Mouse (Mus musculus) midbrain, postnatal 0 days (tissue): ENCODE measurements around the gene Pdia6. TPM values are rescaled to one million over a fixed set of nuclear protein-coding genes. Genes with fewer than 3 reads are reported as not detected.

Experiments
- ATAC-seq: fragments of 200-750 bp; cut with Nextera tagmentation; 2 replicates; pipeline ENCODE4 v1.8.0; 2017; ENCODE audit warnings: moderate number of reproducible peaks, mild to moderate bottlenecking, moderate TSS enrichment, moderate library complexity; ENCODE audit not compliant: low FRiP score
- DNase-seq: peaks from one replicate; pipeline ENCODE4 v3.0.0-alpha.2; 2015; ENCODE audit warnings: low spot score
- H3K27ac ChIP-seq: fragments of 300-500 bp; sonication (generic); 2 replicates; pipeline ENCODE4 v1.5.1; 2014; ENCODE audit warnings: low read depth, mild to moderate bottlenecking, low read length, mixed read lengths
- H3K27me3 ChIP-seq: fragments of 300-500 bp; sonication (generic); 2 replicates; pipeline ENCODE4 v1.6.1; 2014; ENCODE audit warnings: low read length, control low read depth, mixed read lengths; ENCODE audit not compliant: insufficient read depth
- H3K36me3 ChIP-seq: fragments of 300-500 bp; sonication (generic); 2 replicates; pipeline ENCODE4 v1.6.1; 2014; ENCODE audit warnings: low read length, control low read depth, mixed read lengths; ENCODE audit not compliant: insufficient read depth
- H3K4me1 ChIP-seq: fragments of 300-500 bp; sonication (generic); 2 replicates; pipeline ENCODE4 v1.6.1; 2014; ENCODE audit warnings: mild to moderate bottlenecking, control low read depth, antibody characterized with exemption, low read length, mixed read lengths; ENCODE audit not compliant: insufficient read depth
- H3K4me2 ChIP-seq: fragments of 300-500 bp; sonication (generic); 2 replicates; pipeline ENCODE4 v1.6.1; 2014; ENCODE audit warnings: low read depth, mild to moderate bottlenecking, low read length, mixed read lengths; ENCODE audit not compliant: poor library complexity, severe bottlenecking
- H3K4me3 ChIP-seq: fragments of 300-500 bp; sonication (generic); 2 replicates; pipeline ENCODE4 v1.5.1; 2014; ENCODE audit warnings: low read depth, mild to moderate bottlenecking, low read length, moderate library complexity
- H3K9ac ChIP-seq: fragments of 300-500 bp; sonication (generic); replicated peaks from 2 replicates; pipeline ENCODE4 v1.6.1; 2014; ENCODE audit warnings: mild to moderate bottlenecking, low read length, moderate library complexity, mixed read lengths; ENCODE audit not compliant: poor library complexity, severe bottlenecking
- H3K9me3 ChIP-seq: fragments of 300-500 bp; sonication (generic); 2 replicates; pipeline ENCODE4 v1.6.1; 2016; ENCODE audit warnings: low read length, control low read depth
- CTCF ChIP-seq: IDR thresholded peaks from 2 replicates; pipeline ENCODE4 v1.5.1; 2016; ENCODE audit warnings: antibody characterized with exemption, mild to moderate bottlenecking
- WGBS: fragments of 180-500 bp; shearing (Covaris S2); extraction: QIAGEN DNeasy Blood & Tissue Kit; methylation state at CpG from one replicate; pipeline ENCODE4 v1.1.7; 2014; 5-methylcytosine and 5-hydroxymethylcytosine counted together
- polyA plus RNA-seq: library from polyadenylated mRNA; unstranded; fragments of >200 nt; fragmentation: Nextera tagmentation; extraction: Ambion mirVana; gene quantifications from 2 replicates; pipeline ENCODE4 v1.2.1, GENCODE M21; 2015
- total RNA-seq: library from RNA; depleted of rRNA; stranded (reverse); fragments of >200 nt; gene quantifications from 2 replicates; pipeline ENCODE4 v1.2.3, GENCODE M21; 2014

The Pdia6 gene
- total and polyA plus RNA-seq, 2 experiments from 2014 or later = 85.4 to 184 TPM

- no peak overlapping the region for H3K4me3 ChIP-seq
- 82% methylated on average over 2 of the region's 2 CpGs for WGBS
- no peak for DNase-seq
- TF ChIP-seq CTCF = no peak
- H3K9me3 ChIP-seq = no peaks in the 10 kb centered on the region
- H3K36me3 ChIP-seq = peaks cover 6% of the 10 kb centered on the region
- H3K9ac ChIP-seq = no peak overlapping the region
- H3K27me3 ChIP-seq = no peaks in the 10 kb centered on the region
- H3K4me1 ChIP-seq = no peaks in the 10 kb centered on the region
- no peak for ATAC-seq
- no peak overlapping the region for H3K27ac ChIP-seq
- no peak overlapping the region for H3K4me2 ChIP-seq
These were observed 23.6 kb downstream of the Pdia6 start for GRCm38 (mm10) chr12:17289913-17290312.

DNA sequence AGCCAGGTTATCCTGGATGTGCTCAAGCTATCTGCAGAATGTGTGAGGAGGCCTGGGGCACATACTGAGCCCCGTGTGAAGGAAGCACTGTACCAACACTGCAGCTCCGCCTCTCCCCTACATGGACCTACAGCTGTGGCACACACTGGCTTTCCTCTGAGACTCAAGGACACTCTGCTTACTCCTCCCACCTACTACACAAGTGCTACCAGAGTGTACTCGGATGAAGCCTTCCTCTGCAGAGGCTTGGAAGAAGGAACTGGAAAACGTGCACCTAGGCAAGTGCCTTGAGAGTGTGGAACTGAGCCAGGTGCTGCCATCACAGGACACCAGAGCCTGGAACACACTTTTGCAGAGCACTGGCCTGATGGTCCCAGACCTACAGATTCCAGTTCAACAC lies 24.2 kb downstream of the Pdia6 start:
- H3K27ac ChIP-seq = no peak overlapping the region
- 0 out of 2 replicates have a peak, but pooled peaks cover 2% of the 10 kb centered on the region for H3K36me3 ChIP-seq
- 71% methylated on average over 4 of the region's 4 CpGs for WGBS
- H3K4me1 ChIP-seq = no peaks in the 10 kb centered on the region
- no peak for ATAC-seq
- H3K9me3 ChIP-seq = no peaks in the 10 kb centered on the region
- H3K4me3 ChIP-seq = no peak overlapping the region
- no peak overlapping the region for H3K9ac ChIP-seq
- no peak for TF ChIP-seq CTCF
- DNase-seq = no peak
- no peak overlapping the region for H3K4me2 ChIP-seq
- no peaks in the 10 kb centered on the region for H3K27me3 ChIP-seq

GRCm38 (mm10) chr12:17296899-17297298 lies 30.6 kb downstream of the Pdia6 start:
- no peaks in the 10 kb centered on the region for H3K36me3 ChIP-seq
- H3K9me3 ChIP-seq = no peaks in the 10 kb centered on the region
- TF ChIP-seq CTCF = no peak
- H3K27ac ChIP-seq = no peak overlapping the region
- H3K4me3 ChIP-seq = no peak overlapping the region
- 75% methylated on average over 2 of the region's 2 CpGs for WGBS
- no peak overlapping the region for H3K9ac ChIP-seq
- no peaks in the 10 kb centered on the region for H3K4me1 ChIP-seq
- no peak overlapping the region for H3K4me2 ChIP-seq
- no peaks in the 10 kb centered on the region for H3K27me3 ChIP-seq
- no peak for DNase-seq
- ATAC-seq = no peak

DNA sequence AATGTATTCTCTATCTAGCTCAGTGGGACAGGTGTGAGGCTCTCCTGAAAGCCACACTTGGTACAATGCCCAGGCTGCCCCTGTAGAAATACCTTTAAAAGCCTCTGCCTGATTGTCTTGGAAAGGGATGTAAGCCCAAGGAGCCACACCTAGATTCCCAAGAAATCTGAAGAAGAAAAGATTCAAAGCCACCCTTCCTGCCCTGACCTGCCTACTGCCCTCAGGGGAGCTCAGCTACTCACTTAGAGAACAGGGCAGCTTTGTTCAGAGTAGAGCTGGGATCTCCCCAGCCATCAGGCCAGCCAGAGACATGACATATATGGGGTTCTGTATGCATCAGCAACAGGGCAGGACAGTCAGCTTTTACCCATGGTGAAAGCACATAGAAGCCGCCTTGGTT lies 33.6 kb downstream of the Pdia6 start:
- Histone ChIP-seq H3K9me3 (no peaks in the 10 kb centered on the region), H3K4me1 (no peaks in the 10 kb centered on the region), H3K27ac (no peak overlapping the region), H3K36me3 (no peaks in the 10 kb centered on the region), H3K27me3 (no peaks in the 10 kb centered on the region), H3K4me2 (no peak overlapping the region), H3K4me3 (no peak overlapping the region), H3K9ac (no peak overlapping the region)
- DNase-seq = no peak
- 100% methylated on average over 1 of the region's 1 CpGs for WGBS
- no peak for TF ChIP-seq CTCF
- no peak for ATAC-seq

- Histone ChIP-seq H3K4me2 (no peak overlapping the region), H3K36me3 (no peaks in the 10 kb centered on the region), H3K27ac (no peak overlapping the region), H3K9ac (no peak overlapping the region), H3K9me3 (no peaks in the 10 kb centered on the region), H3K27me3 (no peaks in the 10 kb centered on the region), H3K4me1 (no peaks in the 10 kb centered on the region), H3K4me3 (no peak overlapping the region)
- ATAC-seq (no peak), DNase-seq (no peak)
- no peak for TF ChIP-seq CTCF
- WGBS = 81% methylated on average over 7 of the region's 7 CpGs
These were observed 39.1 kb downstream of the Pdia6 start for GRCm38 (mm10) chr12:17305445-17305844.

GRCm38 (mm10) chr12:17308246-17308645 lies 41.9 kb downstream of the Pdia6 start:
- TF ChIP-seq CTCF = no peak; the same call in 1 of the 2 replicates
- H3K4me3 ChIP-seq = no peak overlapping the region
- H3K4me2 ChIP-seq = no peak overlapping the region
- H3K27me3 ChIP-seq = no peaks in the 10 kb centered on the region
- no peaks in the 10 kb centered on the region for H3K4me1 ChIP-seq
- DNase-seq (no peak), ATAC-seq (no peak)
- no peaks in the 10 kb centered on the region for H3K36me3 ChIP-seq
- H3K9ac ChIP-seq = no peak overlapping the region
- H3K9me3 ChIP-seq = no peaks in the 10 kb centered on the region
- 52% methylated on average over 4 of the region's 4 CpGs for WGBS
- H3K27ac ChIP-seq = no peak overlapping the region
